Mouse (Mus musculus) stomach, postnatal 0 days (tissue): ENCODE results near the gene Mark3. TPM values are rescaled to one million over a fixed set of nuclear protein-coding genes. Genes with fewer than 3 reads are reported as not detected.
A peak's percentile ranks its signal among the peaks of the same experiment; 100 is the strongest.

ENCODE experiments used
- ATAC-seq: fragments of 200-750 bp; cut with Nextera tagmentation; 2 replicates; pipeline ENCODE4 v1.8.0; 2017; ENCODE audit not compliant: low FRiP score, low TSS enrichment
- DNase-seq: peaks from one replicate; pipeline ENCODE4 v3.0.0-alpha.2; 2016; ENCODE audit warnings: low spot score
- H3K27ac ChIP-seq: fragments of 300-500 bp; sonication (generic); replicated peaks from 2 replicates; pipeline ENCODE4 v1.5.1; 2014; ENCODE audit warnings: mild to moderate bottlenecking, control low read depth
- H3K27me3 ChIP-seq: fragments of 300-500 bp; sonication (generic); 2 replicates; pipeline ENCODE4 v1.6.1; 2014; ENCODE audit warnings: low read length; ENCODE audit not compliant: control insufficient read depth, insufficient read depth
- H3K36me3 ChIP-seq: fragments of 300-500 bp; sonication (generic); 2 replicates; pipeline ENCODE4 v1.6.1; 2014; ENCODE audit warnings: low read length, mixed read lengths; ENCODE audit not compliant: control insufficient read depth, insufficient read depth
- H3K4me1 ChIP-seq: fragments of 300-500 bp; sonication (generic); replicated peaks from 2 replicates; pipeline ENCODE4 v1.6.1; 2014; ENCODE audit warnings: antibody characterized with exemption; ENCODE audit not compliant: control insufficient read depth, insufficient read depth
- H3K4me2 ChIP-seq: fragments of 300-500 bp; sonication (generic); replicated peaks from 2 replicates; pipeline ENCODE4 v1.6.1; 2014; ENCODE audit warnings: low read depth, mild to moderate bottlenecking, control low read depth, moderate library complexity
- H3K4me3 ChIP-seq: fragments of 300-500 bp; sonication (generic); 2 replicates; pipeline ENCODE4 v1.5.1; 2014; ENCODE audit warnings: low read depth, low read length, control low read depth
- H3K9ac ChIP-seq: fragments of 300-500 bp; sonication (generic); 2 replicates; pipeline ENCODE4 v1.6.1; 2014; ENCODE audit warnings: mild to moderate bottlenecking, low read length, control low read depth, mixed read lengths
- H3K9me3 ChIP-seq: fragments of 300-500 bp; sonication (generic); 2 replicates; pipeline ENCODE4 v1.6.1; 2016; ENCODE audit warnings: low read length; ENCODE audit not compliant: control insufficient read depth
- CTCF ChIP-seq: IDR thresholded peaks from 2 replicates; pipeline ENCODE4 v1.5.1; 2016; ENCODE audit warnings: antibody characterized with exemption, low read depth, mild to moderate bottlenecking, moderate library complexity
- EP300 ChIP-seq: optimal IDR thresholded peaks from 2 replicates; pipeline ENCODE3; 2016; ENCODE audit warnings: antibody characterized with exemption
- WGBS: fragments of 180-500 bp; shearing (Covaris S2); extraction: QIAGEN DNeasy Blood & Tissue Kit; methylation state at CpG from one replicate; pipeline ENCODE4 v1.1.7; 2014; 5-methylcytosine and 5-hydroxymethylcytosine counted together
- polyA plus RNA-seq: library from polyadenylated mRNA; unstranded; fragments of >200 nt; fragmentation: Nextera tagmentation; extraction: Ambion mirVana; gene quantifications from 2 replicates; pipeline ENCODE4 v1.2.1, GENCODE M21; 2015

Mark3 gene
- polyA plus RNA-seq, 1 experiment from 2014 or later: 15.6 TPM

- H3K4me2 ChIP-seq: no peak overlapping the region
- 29% methylated on average over 6 of the region's 6 CpGs for WGBS
- TF ChIP-seq CTCF (0 out of 2 replicates have a peak, but pooled peaks have one; percentile 7), EP300 (no peak)
- ATAC-seq (no peak), DNase-seq (no peak)
- H3K9me3 ChIP-seq: no peaks in the 10 kb centered on the region
- H3K36me3 ChIP-seq: peaks cover 2% of the 10 kb centered on the region; the same call in 1 of the 2 replicates
- peaks cover 3% of the 10 kb centered on the region; the same call in 1 of the 2 replicates for H3K4me1 ChIP-seq
- no peak overlapping the region for H3K4me3 ChIP-seq
- H3K9ac ChIP-seq: no peak overlapping the region
- peak overlapping the region; percentile 37 for H3K27ac ChIP-seq
- H3K27me3 ChIP-seq: no peaks in the 10 kb centered on the region
These were observed 39.0 kb upstream of the Mark3 start for GRCm38 (mm10) chr12:111535281-111535680.

GRCm38 (mm10) chr12:111535762-111536161 is 38.6 kb upstream of the Mark3 start:
- Histone ChIP-seq H3K9ac (no peak overlapping the region), H3K9me3 (no peaks in the 10 kb centered on the region), H3K4me2 (no peak overlapping the region), H3K27me3 (no peaks in the 10 kb centered on the region), H3K4me1 (peaks cover 3% of the 10 kb centered on the region; the same call in 1 of the 2 replicates), H3K27ac (peak overlapping the region; percentile 37), H3K36me3 (peaks cover 4% of the 10 kb centered on the region), H3K4me3 (no peak overlapping the region)
- WGBS: 74% methylated on average over 5 of the region's 5 CpGs
- ATAC-seq: no peak
- no peak for TF ChIP-seq CTCF
- no peak for TF ChIP-seq EP300
- no peak for DNase-seq

GRCm38 (mm10) chr12:111536746-111537145 is 37.6 kb upstream of the Mark3 start:
- 44% methylated on average over 4 of the region's 4 CpGs for WGBS
- TF ChIP-seq CTCF (no peak), EP300 (no peak)
- Histone ChIP-seq H3K36me3 (peaks cover 5% of the 10 kb centered on the region), H3K4me3 (peak overlapping the region; percentile 84), H3K27me3 (no peaks in the 10 kb centered on the region), H3K9ac (peak overlapping the region; percentile 99), H3K4me1 (peaks cover 3% of the 10 kb centered on the region; the same call in 1 of the 2 replicates), H3K9me3 (no peaks in the 10 kb centered on the region), H3K27ac (peak overlapping the region; percentile 96), H3K4me2 (peak overlapping the region; percentile 81)
- DNase-seq (no peak), ATAC-seq (no peak)

- Histone ChIP-seq H3K4me2 (peak overlapping the region; percentile 81), H3K4me3 (peak overlapping the region; percentile 84), H3K27me3 (no peaks in the 10 kb centered on the region), H3K9me3 (no peaks in the 10 kb centered on the region), H3K9ac (peak overlapping the region; percentile 99), H3K4me1 (peaks cover 3% of the 10 kb centered on the region; the same call in 1 of the 2 replicates), H3K27ac (peak overlapping the region; percentile 96), H3K36me3 (peaks cover 5% of the 10 kb centered on the region)
- ATAC-seq (0 out of 2 replicates have a peak, but pooled peaks have one; percentile 11), DNase-seq (no peak)
- under 1% methylated on average over 22 of the region's 22 CpGs for WGBS
- no peak for TF ChIP-seq CTCF
- TF ChIP-seq EP300: no peak
These were observed 37.0 kb upstream of the Mark3 start for GRCm38 (mm10) chr12:111537341-111537740.

GRCm38 (mm10) chr12:111537796-111538291 is 36.5 kb upstream of the Mark3 start, which contains the start of gene Eif5:
Eif5 (plus strand) TSS chr12:111538016.
- ATAC-seq: peak; percentile 94

More at GRCm38 (mm10) chr12:111537796-111538291, 36.5 kb upstream of the Mark3 start, which contains the start of gene Eif5:
- under 1% methylated on average over 39 of the region's 47 CpGs for WGBS
- Histone ChIP-seq H3K4me2 (peak within 1 kb of the TSS; percentile 89), H3K4me3 (peak within 1 kb of the TSS; percentile 99), H3K27me3 (no peaks in the 10 kb centered on the region), H3K9me3 (no peaks in the 10 kb centered on the region), H3K9ac (peak within 1 kb of the TSS; percentile 100), H3K27ac (peak within 1 kb of the TSS; percentile 100), H3K36me3 (peaks cover 7% of the 10 kb centered on the region), H3K4me1 (peaks cover 3% of the 10 kb centered on the region; the same call in 1 of the 2 replicates)
- peak; percentile 100 for DNase-seq
- TF ChIP-seq CTCF (peak; percentile 15; the same call in 1 of the 2 replicates), EP300 (peak; percentile 100)
